In the genomic region with DNA sequence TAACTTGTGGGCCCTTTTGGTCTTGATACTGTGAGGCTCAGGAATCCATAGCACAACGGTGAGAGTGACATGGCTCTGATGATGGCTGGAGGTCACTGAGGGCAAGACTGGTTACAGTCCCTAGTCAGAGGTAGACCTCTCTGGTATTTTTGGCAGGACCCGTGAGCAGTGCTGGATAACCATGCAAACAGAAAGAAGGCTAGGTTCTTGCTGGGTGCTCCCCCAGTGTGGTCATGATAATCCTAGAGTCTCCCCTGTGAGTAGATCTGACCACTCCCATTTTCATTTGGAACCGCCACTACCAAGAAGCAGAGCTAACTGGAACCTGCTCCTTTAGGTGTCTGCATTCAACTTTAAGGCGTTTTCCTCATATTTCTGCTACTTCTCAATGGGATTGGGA, we compare ENCODE assay signal across 12 mouse cellular contexts. TPM values are rescaled to one million over a fixed set of nuclear protein-coding genes. Genes with fewer than 3 reads are reported as not detected.
DNase-seq lines count a peak whose midpoint lies in the region; ATAC-seq and TF ChIP-seq lines count a peak whose summit lies in the region.
"Had no signal": no experiment of that assay in that cellular context is flagged by ENCODE, and none has a peak within 500 bp of the region (broad histone marks: within the 10 kb centered on the region; RNA-seq: fewer than 3 reads in every experiment).

No protein-coding gene starts in this region.

- ATAC-seq in embryonic facial prominence, embryonic 13.5 days (ENCODE audit: insufficient number of reproducible peaks, insufficient read depth, low FRiP score, low TSS enrichment, low read depth), result no peak
- ATAC-seq in limb, embryonic 13.5 days (ENCODE audit: low FRiP score, low read depth), result no peak
- ATAC-seq in liver, postnatal 0 days, result no peak
- ATAC-seq: forebrain, embryonic 13.5 days had no signal

- H3K27ac ChIP-seq in embryonic facial prominence, embryonic 13.5 days, result no peak overlapping the region
- no peak overlapping the region for H3K27ac ChIP-seq in embryonic facial prominence, embryonic 10.5 days (replicated peaks)
- H3K27ac ChIP-seq in limb, embryonic 13.5 days, result no peak overlapping the region
- H3K27ac ChIP-seq in limb, embryonic 10.5 days, result no peak overlapping the region
- H3K27ac ChIP-seq in liver, postnatal 0 days (ENCODE audit: low read depth), result no peak overlapping the region
- H3K27ac ChIP-seq: forebrain, embryonic 13.5 days; midbrain, embryonic 15.5 days had no signal

- no peaks in the 10 kb centered on the region for H3K36me3 ChIP-seq in embryonic facial prominence, embryonic 13.5 days
- H3K36me3 ChIP-seq in embryonic facial prominence, embryonic 10.5 days (replicated peaks), result no peaks in the 10 kb centered on the region
- H3K36me3 ChIP-seq in limb, embryonic 13.5 days, result no peaks in the 10 kb centered on the region
- H3K36me3 ChIP-seq in limb, embryonic 10.5 days, result no peaks in the 10 kb centered on the region
- no peaks in the 10 kb centered on the region for H3K36me3 ChIP-seq in liver, postnatal 0 days (replicated peaks; ENCODE audit: insufficient read depth, low read length)
- H3K36me3 ChIP-seq: midbrain, embryonic 15.5 days had no signal

- peaks cover 15% of the 10 kb centered on the region; the same call in 1 of the 2 replicates for H3K4me1 ChIP-seq in embryonic facial prominence, embryonic 13.5 days
- H3K4me1 ChIP-seq in embryonic facial prominence, embryonic 10.5 days, result peaks cover 9% of the 10 kb centered on the region
- H3K4me1 ChIP-seq in limb, embryonic 13.5 days, result 0 out of 2 replicates have a peak, but pooled peaks cover 3% of the 10 kb centered on the region
- H3K4me1 ChIP-seq in limb, embryonic 10.5 days, result peaks cover 8% of the 10 kb centered on the region
- peaks cover 60% of the 10 kb centered on the region for H3K4me1 ChIP-seq in liver, postnatal 0 days (ENCODE audit: insufficient read depth)
- H3K4me1 ChIP-seq: forebrain, embryonic 13.5 days had no signal

- no peak overlapping the region for H3K9ac ChIP-seq in embryonic facial prominence, embryonic 13.5 days
- no peak overlapping the region for H3K9ac ChIP-seq in limb, embryonic 13.5 days
- H3K9ac ChIP-seq in liver, postnatal 0 days (replicated peaks), result 0 out of 2 replicates have a peak overlapping the region, but pooled peaks have one; percentile 36
- H3K9ac ChIP-seq: midbrain, embryonic 15.5 days had no signal

- H3K4me3 ChIP-seq in embryonic facial prominence, embryonic 13.5 days, result no peak overlapping the region
- no peak overlapping the region for H3K4me3 ChIP-seq in embryonic facial prominence, embryonic 10.5 days
- no peak overlapping the region for H3K4me3 ChIP-seq in limb, embryonic 13.5 days
- H3K4me3 ChIP-seq in limb, embryonic 10.5 days, result no peak overlapping the region
- peak overlapping the region; percentile 90 for H3K4me3 ChIP-seq in liver, postnatal 0 days (ENCODE audit: low read depth, low read length)

- no peak for DNase-seq in embryonic facial prominence, embryonic 10.5 days (ENCODE audit: low spot score)
- no peak for DNase-seq in limb, embryonic 10.5 days (ENCODE audit: low spot score)
- peak; percentile 30 for DNase-seq in c-Kit-positive CD71-positive TER-119-negative erythroid progenitor cells, embryonic 14.5 days (ENCODE audit: low read depth)
- no peak for DNase-seq in liver, postnatal 0 days
- DNase-seq in cerebellum, adult 9-11 months, result no peak
- no peak for DNase-seq in layer of hippocampus, postnatal 14 days (ENCODE audit: low spot score in 2 of 2)
- DNase-seq: kidney, adult 18-20 months; right cerebral cortex, postnatal 4 days had no signal

- H3K27me3 ChIP-seq in embryonic facial prominence, embryonic 13.5 days, result no peaks in the 10 kb centered on the region
- H3K27me3 ChIP-seq in embryonic facial prominence, embryonic 10.5 days (replicated peaks; ENCODE audit: low read depth, poor library complexity, severe bottlenecking), result 0 out of 2 replicates have a peak, but pooled peaks cover 9% of the 10 kb centered on the region
- H3K27me3 ChIP-seq in limb, embryonic 13.5 days, result no peaks in the 10 kb centered on the region
- peaks cover 4% of the 10 kb centered on the region; the same call in 1 of the 2 replicates for H3K27me3 ChIP-seq in limb, embryonic 10.5 days (ENCODE audit: low read depth, poor library complexity, severe bottlenecking)
- H3K27me3 ChIP-seq in liver, postnatal 0 days (ENCODE audit: insufficient read depth, low read length), result no peaks in the 10 kb centered on the region
- H3K27me3 ChIP-seq: forebrain, embryonic 13.5 days; midbrain, embryonic 15.5 days had no signal

- no peak for TF ChIP-seq EP300 in liver, postnatal 0 days (IDR thresholded peaks at IDR 0.05; ENCODE audit: low read depth)

- 86% methylated on average over 4 of the region's 4 CpGs for WGBS in embryonic facial prominence, embryonic 13.5 days
- WGBS in embryonic facial prominence, embryonic 10.5 days, result 82% methylated on average over 4 of the region's 4 CpGs
- WGBS in limb, embryonic 13.5 days, result 90% methylated on average over 4 of the region's 4 CpGs
- WGBS in limb, embryonic 10.5 days, result 82% methylated on average over 4 of the region's 4 CpGs
- 65% methylated on average over 4 of the region's 4 CpGs for WGBS in liver, postnatal 0 days (ENCODE audit: insufficient replicate concordance)

- 0 out of 2 replicates have a peak overlapping the region, but pooled peaks have one; percentile 67 for H3K4me2 ChIP-seq in embryonic facial prominence, embryonic 13.5 days
- H3K4me2 ChIP-seq in limb, embryonic 13.5 days (replicated peaks), result 0 out of 2 replicates have a peak overlapping the region, but pooled peaks have one; percentile 12
- H3K4me2 ChIP-seq in liver, postnatal 0 days (ENCODE audit: low read depth, low read length), result peak overlapping the region; percentile 95

- no peaks in the 10 kb centered on the region for H3K9me3 ChIP-seq in embryonic facial prominence, embryonic 13.5 days
- H3K9me3 ChIP-seq in embryonic facial prominence, embryonic 10.5 days, result no peaks in the 10 kb centered on the region
- H3K9me3 ChIP-seq in limb, embryonic 13.5 days, result no peaks in the 10 kb centered on the region
- no peaks in the 10 kb centered on the region for H3K9me3 ChIP-seq in limb, embryonic 10.5 days (replicated peaks)
- H3K9me3 ChIP-seq in liver, postnatal 0 days (ENCODE audit: low read length), result no peaks in the 10 kb centered on the region
- H3K9me3 ChIP-seq: forebrain, embryonic 13.5 days; midbrain, embryonic 15.5 days had no signal

- TF ChIP-seq CTCF in liver, postnatal 0 days (IDR thresholded peaks at IDR 0.05; ENCODE audit: low read depth), result no peak

RNA-seq across cellular contexts. Expression of a gene that starts 1.5 kb away (rescaled TPM):
- 33.4 and 33.9 TPM in 2 replicates for polyA plus RNA-seq in embryonic facial prominence, embryonic 13.5 days (2015; fragmentation: Nextera tagmentation; extraction: Ambion mirVana)
- polyA plus RNA-seq in embryonic facial prominence, embryonic 10.5 days (2016; fragmentation: Nextera tagmentation; extraction: Ambion mirVana), result 19.3 and 21.6 TPM in 2 replicates
- polyA plus RNA-seq in limb, embryonic 13.5 days (2015; fragmentation: Nextera tagmentation; extraction: Ambion mirVana), result 27.7 and 29.5 TPM in 2 replicates
- 18.0 and 20.3 TPM in 2 replicates for polyA plus RNA-seq in limb, embryonic 10.5 days (2016; fragmentation: Nextera tagmentation; extraction: Ambion mirVana)
- 22.3 and 25.4 TPM in 2 replicates for polyA plus RNA-seq in liver, postnatal 0 days (2015; fragmentation: Nextera tagmentation; extraction: Ambion mirVana)
- 10 to 100 TPM; 24.9 to 28.9 TPM for total RNA-seq in layer of hippocampus, postnatal 14 days (2021)

RNA-seq across cellular contexts. Expression of a gene that starts 58.7 kb away (rescaled TPM):
- 30.8 and 31.9 TPM in 2 replicates for polyA plus RNA-seq in embryonic facial prominence, embryonic 13.5 days (2015; fragmentation: Nextera tagmentation; extraction: Ambion mirVana)
- 26.3 and 27.9 TPM in 2 replicates for polyA plus RNA-seq in embryonic facial prominence, embryonic 10.5 days (2016; fragmentation: Nextera tagmentation; extraction: Ambion mirVana)
- polyA plus RNA-seq in limb, embryonic 13.5 days (2015; fragmentation: Nextera tagmentation; extraction: Ambion mirVana), result 37.1 and 38.0 TPM in 2 replicates
- 18.0 and 26.2 TPM in 2 replicates for polyA plus RNA-seq in limb, embryonic 10.5 days (2016; fragmentation: Nextera tagmentation; extraction: Ambion mirVana)
- polyA plus RNA-seq in liver, postnatal 0 days (2015; fragmentation: Nextera tagmentation; extraction: Ambion mirVana), result 13.7 and 14.2 TPM in 2 replicates
- 10 to 100 TPM; 23.8 to 28.5 TPM for total RNA-seq in layer of hippocampus, postnatal 14 days (2021)

Comparison
In these comparisons a context has a peak if more than half of its experiments do, and no peak if none do; other contexts are left out.
1. H3K4me2 ChIP-seq: peak in every context shown above with its lines; median percentile 95 in liver, postnatal 0 days; 67 in embryonic facial prominence, embryonic 13.5 days; 12 in limb, embryonic 13.5 days.